Mouse (Mus musculus): ENCODE data around the gene Opcml.

Gene Opcml

GRCm38 (mm10) chr9:27842806-27843205, 52.2 kb downstream of the Opcml start:
- DNase-seq (ENCODE audit: low spot score in 2 of 2), result no peak

GRCm38 (mm10) chr9:27871624-27872023, 81.0 kb downstream of the Opcml start:
- no peak for DNase-seq (ENCODE audit: low spot score in 2 of 2)

- DNase-seq (ENCODE audit: low spot score in 2 of 2), result no peak
These were observed 99.1 kb downstream of the Opcml start for GRCm38 (mm10) chr9:27889636-27890035.

DNA sequence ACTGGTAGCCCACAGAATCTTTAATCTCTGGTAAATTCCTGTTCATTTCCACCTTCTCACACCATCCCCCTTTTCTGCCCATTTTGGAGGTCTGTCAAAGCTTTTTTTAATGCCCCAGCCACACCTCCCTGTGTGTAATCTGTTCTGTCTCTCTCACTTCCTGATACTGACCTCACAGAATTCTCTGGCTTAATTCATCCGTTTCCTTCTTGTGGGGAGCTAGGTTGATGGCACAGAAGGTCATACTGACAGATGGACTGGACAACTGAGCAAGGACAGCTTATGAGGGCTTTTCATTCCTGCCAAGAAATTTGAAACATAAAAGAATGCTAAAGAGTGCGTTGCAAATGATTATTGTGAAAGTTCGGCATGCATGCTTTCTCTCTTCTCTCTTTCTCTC, 126.7 kb downstream of the Opcml start:
- no peak for DNase-seq (ENCODE audit: low spot score in 2 of 2)

- DNase-seq (ENCODE audit: low spot score in 2 of 2), result no peak
These were observed 132.9 kb downstream of the Opcml start for GRCm38 (mm10) chr9:27923495-27923894.

DNA sequence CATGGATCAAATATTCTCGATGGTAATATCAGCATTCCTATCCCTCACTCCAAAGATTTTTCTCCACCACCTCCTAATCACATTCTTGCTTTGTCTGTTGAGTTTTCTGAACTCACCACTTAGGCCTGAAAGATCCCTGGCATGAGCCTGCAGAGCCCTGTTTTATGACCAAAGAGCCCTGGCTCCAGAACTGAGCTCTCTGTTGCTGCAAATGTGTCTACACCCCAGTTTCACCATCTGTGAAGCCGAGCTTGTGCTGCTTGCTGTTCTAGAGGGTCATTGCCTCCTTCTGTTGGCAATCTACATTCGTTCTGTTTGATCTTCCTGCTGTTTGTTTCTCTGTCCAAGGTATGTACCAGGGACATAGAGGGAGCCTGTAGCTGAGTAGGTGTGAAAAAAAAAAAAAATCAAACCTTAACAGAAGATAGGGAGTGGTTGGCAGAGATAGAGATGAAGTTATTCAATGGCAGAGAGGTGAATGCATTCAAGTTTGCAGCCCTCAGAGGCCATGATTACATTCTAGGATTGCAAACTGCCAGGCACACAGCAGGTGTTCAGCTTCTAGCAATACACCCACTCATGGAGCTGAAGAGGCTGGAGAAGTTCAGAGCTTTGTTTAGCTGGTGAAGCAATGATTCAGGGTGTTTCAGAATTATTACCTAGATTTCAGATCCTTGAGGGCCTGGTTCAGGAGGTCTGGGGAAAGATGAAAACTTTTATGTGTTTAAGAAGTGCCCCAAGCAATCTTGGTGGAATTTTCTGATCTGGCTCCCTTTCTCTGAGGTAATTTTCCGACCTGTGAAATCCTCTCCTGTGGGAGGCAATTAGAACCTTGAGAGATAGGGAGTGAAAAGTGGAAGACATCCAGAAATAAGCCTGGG, 133.6 kb downstream of the Opcml start:
- no peak for DNase-seq (ENCODE audit: low spot score in 2 of 2)

GRCm38 (mm10) chr9:27925650-27926049, 135.1 kb downstream of the Opcml start:
- no peak for DNase-seq (ENCODE audit: low spot score in 2 of 2)

GRCm38 (mm10) chr9:27937253-27937652, 146.7 kb downstream of the Opcml start:
- no peak for DNase-seq (ENCODE audit: low spot score in 2 of 2)

- DNase-seq (ENCODE audit: low spot score in 2 of 2), result no peak
These were observed 147.1 kb downstream of the Opcml start for GRCm38 (mm10) chr9:27937660-27938059.

- DNase-seq (ENCODE audit: low spot score in 2 of 2), result no peak
These were observed 154.9 kb downstream of the Opcml start for GRCm38 (mm10) chr9:27945323-27946010.

- no peak for DNase-seq (ENCODE audit: low spot score in 2 of 2)
These were observed 160.5 kb downstream of the Opcml start for GRCm38 (mm10) chr9:27951110-27951509.

- no peak for DNase-seq (ENCODE audit: low spot score in 2 of 2)
These were observed 171.1 kb downstream of the Opcml start for GRCm38 (mm10) chr9:27961682-27962081.

GRCm38 (mm10) chr9:27963385-27963784, 172.8 kb downstream of the Opcml start:
- no peak for DNase-seq (ENCODE audit: low spot score in 2 of 2)

DNA sequence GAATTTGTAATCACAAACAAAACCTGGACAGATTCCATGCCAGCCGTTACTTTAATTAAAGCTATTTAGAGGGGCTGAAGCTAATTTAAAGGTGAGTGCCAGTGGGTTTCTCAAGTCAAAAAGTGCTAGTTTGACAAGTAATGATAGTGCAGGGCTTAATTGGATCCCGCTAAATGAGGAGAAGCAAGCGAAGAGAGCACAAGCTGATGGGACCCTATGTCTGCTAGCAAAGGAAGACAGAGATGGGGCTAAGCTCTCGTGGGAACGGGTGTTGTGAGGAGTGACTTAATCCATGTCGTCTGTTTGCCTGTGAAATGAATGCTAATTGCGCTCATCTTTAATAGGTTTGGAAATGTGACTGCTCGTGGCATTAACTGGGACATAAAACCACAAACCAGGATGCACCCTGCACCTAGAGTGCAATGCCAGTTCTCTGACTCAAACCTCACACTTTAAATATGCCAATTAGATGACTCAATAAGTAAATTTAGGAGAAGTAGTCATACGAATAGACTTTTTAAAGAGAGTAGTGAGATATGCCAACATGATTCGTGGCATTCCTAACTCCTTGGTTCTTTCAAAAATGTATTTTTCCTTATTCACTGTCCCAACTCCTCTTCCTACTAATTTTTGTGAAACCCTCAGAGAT, 174.5 kb downstream of the Opcml start:
- no peak for DNase-seq (ENCODE audit: low spot score in 2 of 2)

DNA sequence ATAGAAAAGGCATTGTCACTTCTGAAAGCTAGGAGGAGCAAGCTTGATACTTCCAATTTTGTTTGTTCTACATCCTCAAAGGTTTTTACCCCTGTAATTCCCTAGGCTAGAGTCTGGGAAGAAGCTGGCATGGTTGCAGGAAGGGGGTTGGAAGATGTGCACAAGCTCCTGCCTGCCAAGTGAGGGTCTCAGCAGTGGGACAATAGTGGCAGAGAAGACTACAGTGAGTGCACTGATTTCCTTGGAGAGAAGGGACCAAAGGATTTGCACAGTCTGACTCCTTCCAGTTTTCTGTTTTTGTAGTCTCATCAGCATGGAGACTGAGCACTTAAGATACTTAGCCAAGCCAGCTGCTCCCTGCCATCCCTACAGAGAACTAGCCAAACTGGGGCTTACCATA, 177.7 kb downstream of the Opcml start:
- DNase-seq (ENCODE audit: low spot score in 2 of 2), result no peak

DNA sequence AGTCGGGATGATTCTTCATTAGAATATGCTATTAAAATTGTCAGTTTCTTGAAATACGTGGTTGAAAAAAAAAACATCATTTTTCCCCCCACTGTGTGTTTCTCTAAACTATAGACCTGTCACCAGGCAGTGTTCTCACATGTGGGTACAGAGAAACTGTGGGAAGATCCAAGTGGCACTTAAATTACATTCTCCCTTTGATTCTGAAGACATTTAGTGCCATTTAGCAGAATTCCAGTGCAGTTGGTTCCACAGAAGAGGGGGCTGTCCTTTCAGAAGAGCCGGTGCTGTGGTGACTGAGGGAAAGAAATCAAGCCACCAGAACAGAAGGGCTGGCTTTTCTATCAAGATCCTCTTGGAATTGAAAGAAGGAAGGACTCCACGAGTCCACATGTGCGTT, 181.7 kb downstream of the Opcml start:
- no peak for DNase-seq (ENCODE audit: low spot score in 2 of 2)

- no peak for DNase-seq (ENCODE audit: low spot score in 2 of 2)
These were observed 192.0 kb downstream of the Opcml start for GRCm38 (mm10) chr9:27982576-27982975.

GRCm38 (mm10) chr9:27986604-27987588, 196.3 kb downstream of the Opcml start:
- DNase-seq (ENCODE audit: low spot score in 2 of 2), result no peak

DNA sequence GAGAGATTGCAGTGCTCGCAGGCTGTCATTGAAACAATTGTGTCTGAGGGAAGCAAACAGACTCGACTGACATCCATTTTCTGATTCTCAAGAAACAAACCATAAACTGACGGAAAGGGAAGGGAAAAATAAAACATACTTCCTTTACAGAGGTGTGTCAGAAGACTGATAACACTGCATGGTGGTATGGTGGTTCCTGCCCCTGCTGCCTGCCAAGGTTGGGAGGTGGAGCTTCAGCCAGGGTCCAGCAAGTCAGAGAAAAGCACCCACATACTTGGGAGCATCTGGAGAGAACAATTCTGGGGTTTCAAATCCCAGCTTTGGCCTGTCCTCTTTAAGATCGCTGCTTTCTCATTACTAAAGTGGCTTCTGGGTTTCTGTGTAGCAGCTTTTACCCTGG, 201.0 kb downstream of the Opcml start:
- no peak for DNase-seq (ENCODE audit: low spot score in 2 of 2)

GRCm38 (mm10) chr9:27996536-27996935, 206.0 kb downstream of the Opcml start:
- no peak for DNase-seq (ENCODE audit: low spot score in 2 of 2)

GRCm38 (mm10) chr9:27998767-27999166, 208.2 kb downstream of the Opcml start:
- no peak for DNase-seq (ENCODE audit: low spot score in 2 of 2)
